ENCODE assay signal across 12 mouse cellular contexts in genomic region chr12:68718946-68719345, GRCm38 (mm10).
"Had no signal": no experiment of that assay in that cellular context is flagged by ENCODE, and none has a peak within 500 bp of the region (broad histone marks: within the 10 kb centered on the region; RNA-seq: fewer than 3 reads in every experiment).

No protein-coding gene starts in this region.

- H3K9me3 ChIP-seq: limb, embryonic 12.5 days; liver, embryonic 13.5 days; neural tube, embryonic 12.5 days had no signal

- H3K4me2 ChIP-seq: limb, embryonic 12.5 days; liver, embryonic 13.5 days; neural tube, embryonic 12.5 days had no signal

- H3K27ac ChIP-seq: layer of hippocampus, adult 2 months; limb, embryonic 12.5 days; liver, embryonic 13.5 days; neural tube, embryonic 12.5 days; stomach, postnatal 0 days had no signal

- H3K27me3 ChIP-seq: limb, embryonic 12.5 days; liver, embryonic 13.5 days; neural tube, embryonic 12.5 days had no signal

- H3K36me3 ChIP-seq: limb, embryonic 12.5 days; liver, embryonic 13.5 days; neural tube, embryonic 12.5 days had no signal

- H3K4me3 ChIP-seq: layer of hippocampus, adult 2 months; limb, embryonic 12.5 days; liver, embryonic 13.5 days; neural tube, embryonic 12.5 days had no signal

- H3K9ac ChIP-seq: limb, embryonic 12.5 days; liver, embryonic 13.5 days; liver, postnatal 0 days; neural tube, embryonic 12.5 days had no signal

- ATAC-seq: liver, postnatal 0 days had no signal

- H3K4me1 ChIP-seq: limb, embryonic 12.5 days; liver, embryonic 13.5 days; neural tube, embryonic 12.5 days had no signal

- DNase-seq: kidney, postnatal 10 days; kidney, postnatal 4 days; liver; liver, embryonic 13.5 days; liver, postnatal 0 days; lung, postnatal 36 days; midbrain, embryonic 14.5 days; thymus, postnatal 14 days had no signal
